Mouse (Mus musculus) intestine, embryonic 14.5 days (tissue): ENCODE measurements around the gene Ksr2. TPM values are rescaled to one million over a fixed set of nuclear protein-coding genes. Genes with fewer than 3 reads are reported as not detected.

Experiments
- ATAC-seq: fragments of 200-750 bp; cut with Nextera tagmentation; replicated peaks from 2 replicates; pipeline ENCODE4 v1.8.0; 2017; ENCODE audit warnings: low read depth, moderate number of reproducible peaks, moderate TSS enrichment, moderate library complexity; ENCODE audit not compliant: low FRiP score, low TSS enrichment
- DNase-seq: peaks from one replicate; pipeline ENCODE4 v3.0.0-alpha.2; 2018; ENCODE audit warnings: low spot score
- H3K27ac ChIP-seq: fragments of 300-500 bp; sonication (generic); 2 replicates; pipeline ENCODE4 v1.5.1; 2014; ENCODE audit warnings: low read depth, mild to moderate bottlenecking, control low read depth
- H3K27me3 ChIP-seq: fragments of 300-500 bp; sonication (generic); replicated peaks from 2 replicates; pipeline ENCODE4 v1.6.1; 2014; ENCODE audit warnings: low read length, control low read depth; ENCODE audit not compliant: control insufficient read depth, insufficient read depth
- H3K36me3 ChIP-seq: fragments of 300-500 bp; sonication (generic); 2 replicates; pipeline ENCODE4 v1.6.1; 2014; ENCODE audit warnings: low read length, control low read depth; ENCODE audit not compliant: control insufficient read depth, insufficient read depth
- H3K4me1 ChIP-seq: fragments of 300-500 bp; sonication (generic); replicated peaks from 2 replicates; pipeline ENCODE4 v1.6.1; 2014; ENCODE audit warnings: low read length, control low read depth, mixed read lengths; ENCODE audit not compliant: control insufficient read depth, insufficient read depth
- H3K4me2 ChIP-seq: fragments of 300-500 bp; sonication (generic); 2 replicates; pipeline ENCODE4 v1.6.1; 2014; ENCODE audit warnings: low read length
- H3K4me3 ChIP-seq: fragments of 300-500 bp; sonication (generic); 2 replicates; pipeline ENCODE4 v1.5.1; 2014; ENCODE audit warnings: low read depth, low read length, control low read depth, mixed read lengths
- H3K9ac ChIP-seq: fragments of 300-500 bp; sonication (generic); 2 replicates; pipeline ENCODE4 v1.6.1; 2014; ENCODE audit warnings: mild to moderate bottlenecking, low read length
- H3K9me3 ChIP-seq: fragments of 300-500 bp; sonication (generic); 2 replicates; pipeline ENCODE4 v1.6.1; 2016; ENCODE audit warnings: low read length, control low read depth; ENCODE audit not compliant: control insufficient read depth
- WGBS: fragments of 180-500 bp; shearing (Covaris S2); extraction: QIAGEN DNeasy Blood & Tissue Kit; methylation state at CpG from one replicate; pipeline ENCODE4 v1.1.7; 2014; 5-methylcytosine and 5-hydroxymethylcytosine counted together
- polyA plus RNA-seq: library from polyadenylated mRNA; unstranded; fragments of >200 nt; fragmentation: Nextera tagmentation; extraction: Ambion mirVana; gene quantifications from 2 replicates; pipeline ENCODE4 v1.2.1, GENCODE M21; 2014

Ksr2 gene
- polyA plus RNA-seq, 1 experiment from 2014 or later, result 0.84 TPM

- WGBS, result 36% methylated on average over 22 of the region's 22 CpGs
- Histone ChIP-seq H3K27ac (no peak overlapping the region; the same call in 1 of the 2 replicates), H3K9ac (no peak overlapping the region), H3K9me3 (no peaks in the 10 kb centered on the region), H3K4me3 (peak overlapping the region; percentile 1; the same call in 1 of the 2 replicates), H3K27me3 (no peaks in the 10 kb centered on the region), H3K4me1 (peaks cover 4% of the 10 kb centered on the region; the same call in 1 of the 2 replicates), H3K36me3 (no peaks in the 10 kb centered on the region), H3K4me2 (peak overlapping the region; percentile 36)
- ATAC-seq (no peak), DNase-seq (no peak)
These were observed 95.9 kb downstream of the Ksr2 start for GRCm38 (mm10) chr5:117509511-117510375.

GRCm38 (mm10) chr5:117510864-117511263 is 97.1 kb downstream of the Ksr2 start:
- no peak for DNase-seq
- H3K4me3 ChIP-seq, result no peak overlapping the region
- no peaks in the 10 kb centered on the region for H3K9me3 ChIP-seq
- H3K9ac ChIP-seq, result no peak overlapping the region
- no peak for ATAC-seq
- H3K36me3 ChIP-seq, result no peaks in the 10 kb centered on the region
- no peak overlapping the region for H3K4me2 ChIP-seq
- 67% methylated on average over 10 of the region's 10 CpGs for WGBS
- peaks cover 4% of the 10 kb centered on the region; the same call in 1 of the 2 replicates for H3K4me1 ChIP-seq
- H3K27me3 ChIP-seq, result no peaks in the 10 kb centered on the region
- no peak overlapping the region for H3K27ac ChIP-seq

GRCm38 (mm10) chr5:117515396-117515795 is 101.6 kb downstream of the Ksr2 start:
- Histone ChIP-seq H3K36me3 (no peaks in the 10 kb centered on the region), H3K27ac (no peak overlapping the region), H3K9ac (no peak overlapping the region), H3K4me2 (no peak overlapping the region), H3K4me3 (no peak overlapping the region), H3K9me3 (no peaks in the 10 kb centered on the region), H3K27me3 (no peaks in the 10 kb centered on the region), H3K4me1 (no peaks in the 10 kb centered on the region)
- ATAC-seq, result no peak
- no peak for DNase-seq
- WGBS, result 84% methylated on average over 12 of the region's 12 CpGs

GRCm38 (mm10) chr5:117515861-117516260 is 102.1 kb downstream of the Ksr2 start:
- 70% methylated on average over 7 of the region's 7 CpGs for WGBS

GRCm38 (mm10) chr5:117516597-117516996 is 102.8 kb downstream of the Ksr2 start:
- Histone ChIP-seq H3K27ac (no peak overlapping the region), H3K4me1 (no peaks in the 10 kb centered on the region), H3K36me3 (no peaks in the 10 kb centered on the region), H3K9me3 (no peaks in the 10 kb centered on the region), H3K4me3 (no peak overlapping the region), H3K9ac (no peak overlapping the region), H3K4me2 (no peak overlapping the region), H3K27me3 (no peaks in the 10 kb centered on the region)
- peak; percentile 90 for DNase-seq
- 5% methylated on average over 8 of the region's 8 CpGs for WGBS
- ATAC-seq, result no peak

More at GRCm38 (mm10) chr5:117515861-117516260, 102.1 kb downstream of the Ksr2 start:
- Histone ChIP-seq H3K36me3 (no peaks in the 10 kb centered on the region), H3K4me2 (no peak overlapping the region), H3K9ac (no peak overlapping the region), H3K4me3 (no peak overlapping the region), H3K4me1 (no peaks in the 10 kb centered on the region), H3K27me3 (no peaks in the 10 kb centered on the region), H3K27ac (no peak overlapping the region), H3K9me3 (no peaks in the 10 kb centered on the region)
- no peak for ATAC-seq
- no peak for DNase-seq

- H3K4me1 ChIP-seq, result no peaks in the 10 kb centered on the region
- ATAC-seq (no peak), DNase-seq (no peak)
- 26% methylated on average over 4 of the region's 4 CpGs for WGBS
- no peaks in the 10 kb centered on the region for H3K36me3 ChIP-seq
- no peak overlapping the region for H3K9ac ChIP-seq
- H3K27ac ChIP-seq, result no peak overlapping the region
- H3K4me3 ChIP-seq, result no peak overlapping the region
- H3K4me2 ChIP-seq, result no peak overlapping the region
- no peaks in the 10 kb centered on the region for H3K9me3 ChIP-seq
- no peaks in the 10 kb centered on the region for H3K27me3 ChIP-seq
These were observed 106.2 kb downstream of the Ksr2 start for GRCm38 (mm10) chr5:117519858-117520495.

GRCm38 (mm10) chr5:117521156-117521555 is 107.4 kb downstream of the Ksr2 start:
- ATAC-seq (no peak), DNase-seq (no peak)
- no peak overlapping the region for H3K4me3 ChIP-seq
- no peaks in the 10 kb centered on the region for H3K9me3 ChIP-seq
- H3K36me3 ChIP-seq, result no peaks in the 10 kb centered on the region
- H3K9ac ChIP-seq, result no peak overlapping the region
- no peak overlapping the region for H3K27ac ChIP-seq
- H3K4me1 ChIP-seq, result no peaks in the 10 kb centered on the region
- WGBS, result 78% methylated on average over 4 of the region's 4 CpGs
- H3K4me2 ChIP-seq, result no peak overlapping the region
- H3K27me3 ChIP-seq, result no peaks in the 10 kb centered on the region

- Histone ChIP-seq H3K4me3 (no peak overlapping the region), H3K4me2 (no peak overlapping the region), H3K36me3 (no peaks in the 10 kb centered on the region), H3K27me3 (no peaks in the 10 kb centered on the region), H3K9me3 (no peaks in the 10 kb centered on the region), H3K9ac (no peak overlapping the region), H3K27ac (no peak overlapping the region), H3K4me1 (no peaks in the 10 kb centered on the region)
- whole genome bisulfite sequencing, result 92% methylated on average over 4 of the region's 4 CpGs
- ATAC-seq, result no peak
- DNase-seq, result no peak
These were observed 107.9 kb downstream of the Ksr2 start for GRCm38 (mm10) chr5:117521701-117522100.
